Mouse (Mus musculus) Muller cell, postnatal 12 days (primary cell): ENCODE results near the gene Tmem151b.
A peak's percentile ranks its signal among the peaks of the same experiment; 100 is the strongest.

ENCODE experiments used
- DNase-seq: peaks from one replicate; pipeline ENCODE4 v3.0.0-alpha.2; 2015; ENCODE audit errors: inconsistent ontology term

Tmem151b gene

GRCm38 (mm10) chr17:45545278-45545961 is 4.1 kb downstream of the Tmem151b start:
- DNase-seq: no peak

DNA sequence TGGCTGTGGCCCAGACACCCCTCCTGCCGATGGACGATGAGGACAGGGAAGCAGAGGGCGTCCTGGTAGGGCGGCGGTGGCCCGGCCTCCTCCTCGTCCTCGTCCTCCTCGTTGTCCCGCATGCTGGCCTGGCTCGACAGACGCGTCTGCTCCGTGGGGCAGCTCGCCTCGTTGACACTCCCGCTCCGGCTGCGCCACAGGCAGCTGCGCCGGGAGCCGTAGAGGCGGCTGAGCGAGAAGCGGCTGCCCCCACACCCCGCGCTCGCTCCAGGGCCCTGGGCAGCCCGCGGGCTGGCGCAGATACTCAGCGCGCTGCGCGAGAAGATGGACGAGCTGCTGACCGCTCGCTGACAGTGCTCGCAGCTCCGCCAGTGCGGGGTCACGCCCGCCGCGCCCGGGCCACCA is 4.6 kb downstream of the Tmem151b start:
- DNase-seq: no peak

DNA sequence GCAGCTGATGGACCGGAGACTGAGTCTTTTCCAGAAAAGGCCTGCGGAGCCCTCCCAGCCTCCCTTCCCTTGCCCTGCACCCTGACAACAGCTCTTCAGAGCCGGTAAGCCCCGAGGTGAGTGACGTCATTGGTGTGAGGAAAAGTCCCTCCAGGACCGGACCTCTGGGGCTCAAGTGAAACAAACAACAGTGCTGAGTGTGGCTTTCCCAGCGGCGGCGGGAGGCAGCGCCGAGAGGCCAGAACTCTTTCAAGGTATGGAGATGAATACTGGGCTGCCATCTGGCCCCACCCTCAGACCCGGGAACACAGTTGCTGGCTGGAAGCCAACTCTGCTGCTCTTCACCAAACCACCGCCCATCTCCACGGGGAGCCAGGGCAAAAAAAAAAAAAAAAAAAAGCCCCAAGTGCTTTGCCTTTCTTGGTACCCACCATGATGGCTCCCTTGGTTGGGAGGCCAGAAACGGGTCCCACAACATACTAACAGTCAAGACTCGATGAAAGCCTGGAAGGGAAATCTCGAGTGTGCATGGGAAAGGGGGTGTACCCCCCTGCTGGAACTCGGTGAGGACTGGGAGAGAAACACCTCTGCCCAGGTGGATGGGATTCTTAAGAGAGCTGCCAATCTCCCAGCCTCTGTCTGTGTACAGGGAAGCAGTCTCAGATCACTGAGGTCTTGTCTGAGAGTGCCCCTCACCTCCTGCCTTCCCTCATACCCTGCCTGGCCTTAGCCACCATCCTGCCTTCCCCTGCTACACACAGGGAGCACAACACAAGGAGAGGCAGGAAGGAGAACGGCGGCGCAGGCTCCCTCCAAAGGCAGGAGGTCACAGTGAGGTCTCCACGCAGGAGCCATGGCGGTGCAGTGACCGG is 5.2 kb downstream of the Tmem151b start:
- DNase-seq: no peak

- DNase-seq: no peak
These were observed 6.4 kb downstream of the Tmem151b start for GRCm38 (mm10) chr17:45543115-45543514.

- DNase-seq: no peak
These were observed 6.8 kb downstream of the Tmem151b start for GRCm38 (mm10) chr17:45542705-45543104.

DNA sequence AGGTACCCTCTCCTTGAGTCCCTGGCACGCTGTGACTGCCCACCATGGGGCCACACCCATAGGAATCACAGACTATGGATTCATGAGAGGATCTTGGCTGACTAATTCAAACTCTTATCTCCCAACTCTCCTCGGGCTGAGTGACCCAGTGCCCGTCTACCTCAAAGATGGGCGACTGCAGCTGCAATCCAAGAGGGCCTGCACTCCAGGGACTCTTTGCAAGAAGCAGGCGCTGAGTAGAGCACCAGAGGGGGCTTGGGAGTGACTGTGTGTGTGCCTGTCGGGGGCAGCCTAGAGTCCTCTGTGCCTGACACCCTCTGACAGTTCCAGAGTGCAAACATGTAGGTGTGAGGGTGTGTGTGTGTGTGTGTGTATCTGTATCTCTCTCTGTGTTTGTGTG is 7.3 kb downstream of the Tmem151b start:
- no peak for DNase-seq

GRCm38 (mm10) chr17:45539664-45540063 is 9.8 kb downstream of the Tmem151b start:
- no peak for DNase-seq

DNA sequence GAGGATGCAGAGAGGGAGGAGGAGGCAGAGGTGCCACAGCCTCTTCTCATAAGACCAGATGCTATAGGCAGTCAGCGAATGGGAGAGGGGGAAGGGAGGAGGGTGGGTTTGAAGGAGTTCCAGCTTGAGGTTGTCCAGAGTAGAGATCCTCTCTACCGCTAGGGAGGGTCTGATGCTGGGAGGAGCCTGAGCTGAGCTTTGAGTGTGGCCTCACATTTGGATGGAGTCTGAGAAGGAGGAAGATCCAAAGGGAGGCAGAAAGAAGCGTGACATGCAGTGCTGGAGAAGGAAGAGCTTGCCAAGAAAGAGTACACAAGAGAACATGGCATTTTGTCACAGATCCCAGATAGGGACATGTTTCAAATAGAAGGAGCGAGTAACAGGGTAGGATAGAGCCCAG is 11.1 kb downstream of the Tmem151b start:
- no peak for DNase-seq

DNA sequence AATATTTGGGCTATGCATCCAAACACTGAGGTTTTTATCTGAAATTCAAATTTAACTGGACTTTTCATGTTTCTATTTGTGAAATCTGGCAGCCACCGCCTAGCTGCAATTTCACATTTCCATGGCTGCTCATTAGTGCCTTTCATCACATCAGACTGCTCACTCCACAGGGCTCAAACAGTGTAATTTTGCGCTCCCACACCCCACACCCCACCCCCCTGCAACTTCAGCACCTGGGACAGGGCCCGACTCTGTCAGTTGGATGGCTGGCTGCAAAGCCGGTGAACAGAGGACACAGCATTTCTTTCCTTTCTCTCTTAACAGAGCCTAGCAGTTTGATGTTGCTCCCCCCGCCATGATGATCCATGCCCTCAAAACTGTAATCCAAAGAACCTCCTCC is 13.2 kb downstream of the Tmem151b start:
- peak; percentile 62 for DNase-seq

GRCm38 (mm10) chr17:45532896-45533295 is 16.6 kb downstream of the Tmem151b start:
- no peak for DNase-seq

DNA sequence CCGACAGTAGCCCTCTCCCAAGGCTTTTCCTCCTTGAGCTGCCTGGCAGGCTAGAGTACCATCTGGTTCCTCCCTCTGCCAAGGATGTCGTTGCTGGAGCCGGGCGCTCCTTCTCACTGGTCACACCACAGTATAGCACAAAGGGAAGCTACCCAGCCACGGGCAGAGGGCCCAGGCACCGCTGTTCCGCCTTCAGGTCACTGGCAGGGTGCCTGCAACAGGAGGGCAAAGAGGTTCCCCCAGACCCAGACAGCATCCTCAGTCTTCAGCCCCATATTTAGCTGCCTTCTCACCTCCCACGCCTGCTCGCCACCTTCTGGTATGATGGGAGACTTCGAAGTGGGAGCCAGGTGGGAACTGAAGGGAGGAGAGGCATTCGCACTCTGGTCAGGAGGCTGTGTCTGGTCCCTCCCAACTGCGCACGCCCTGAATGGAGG is 19.1 kb downstream of the Tmem151b start:
- no peak for DNase-seq

DNA sequence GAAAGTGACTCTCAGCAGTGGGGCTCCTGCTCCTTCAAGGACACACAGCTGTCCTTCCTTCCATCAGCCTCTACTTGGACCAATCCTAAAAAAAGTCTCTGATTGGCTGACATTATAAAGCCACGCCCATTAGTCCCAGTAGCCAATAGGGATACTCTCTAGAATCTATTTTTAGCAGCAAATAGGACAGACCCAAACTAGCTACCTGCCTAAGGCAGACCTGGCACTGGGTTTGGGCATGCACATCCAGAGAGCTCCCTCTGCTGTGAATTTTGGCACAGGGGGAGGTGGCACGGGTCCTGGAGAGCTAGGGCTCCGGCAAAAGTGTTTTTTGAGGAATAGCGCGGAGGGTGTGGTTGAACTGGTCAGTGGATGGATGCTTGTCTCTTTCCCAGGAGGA is 22.9 kb downstream of the Tmem151b start:
- DNase-seq: no peak

- DNase-seq: no peak
These were observed 24.5 kb downstream of the Tmem151b start for GRCm38 (mm10) chr17:45524961-45525360.

DNA sequence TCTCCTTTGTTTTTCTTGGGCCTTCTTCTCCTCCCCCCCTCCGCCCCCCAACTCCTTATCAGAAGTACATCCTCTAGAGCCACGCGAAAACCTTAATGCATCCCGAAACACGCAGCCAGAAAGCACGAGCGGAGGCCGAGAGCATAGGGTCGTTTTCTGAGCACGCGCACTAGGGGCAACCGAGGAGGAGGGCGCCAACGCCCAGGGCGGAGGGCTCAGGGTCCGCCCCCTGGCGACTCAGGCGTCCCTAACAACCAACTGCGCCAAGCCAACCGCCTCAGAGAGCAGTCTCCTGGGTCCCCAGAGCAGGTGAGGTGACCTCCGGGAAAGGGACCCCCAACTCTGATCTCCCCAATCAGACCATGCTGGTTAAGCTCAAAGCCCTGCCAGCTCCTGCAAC is 26.2 kb downstream of the Tmem151b start, which contains the start of gene Tcte1:
Gene Tcte1 (plus strand): TSS at position 172 of the 400 bp plus-strand sequence.
- DNase-seq: no peak

DNA sequence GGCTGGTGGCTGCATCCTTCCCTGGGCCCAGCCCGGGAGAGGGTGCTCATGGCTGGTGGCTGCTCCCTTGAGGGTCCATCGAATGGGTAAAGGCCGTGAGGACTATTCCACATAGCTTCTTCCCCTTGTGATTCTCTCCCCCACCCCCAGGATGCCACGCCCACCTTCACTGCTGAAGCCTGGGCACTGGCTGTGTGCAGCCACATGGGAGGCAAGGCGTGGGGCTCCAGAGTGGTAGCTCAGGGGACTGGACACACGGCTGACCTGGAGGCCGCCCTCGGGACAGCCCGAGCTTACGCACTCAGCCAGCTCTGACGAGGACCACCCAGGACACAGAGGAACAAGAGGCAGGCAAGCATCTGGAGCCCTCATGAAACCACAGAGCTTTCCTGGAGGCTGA is 29.3 kb downstream of the Tmem151b start:
- DNase-seq: no peak

DNA sequence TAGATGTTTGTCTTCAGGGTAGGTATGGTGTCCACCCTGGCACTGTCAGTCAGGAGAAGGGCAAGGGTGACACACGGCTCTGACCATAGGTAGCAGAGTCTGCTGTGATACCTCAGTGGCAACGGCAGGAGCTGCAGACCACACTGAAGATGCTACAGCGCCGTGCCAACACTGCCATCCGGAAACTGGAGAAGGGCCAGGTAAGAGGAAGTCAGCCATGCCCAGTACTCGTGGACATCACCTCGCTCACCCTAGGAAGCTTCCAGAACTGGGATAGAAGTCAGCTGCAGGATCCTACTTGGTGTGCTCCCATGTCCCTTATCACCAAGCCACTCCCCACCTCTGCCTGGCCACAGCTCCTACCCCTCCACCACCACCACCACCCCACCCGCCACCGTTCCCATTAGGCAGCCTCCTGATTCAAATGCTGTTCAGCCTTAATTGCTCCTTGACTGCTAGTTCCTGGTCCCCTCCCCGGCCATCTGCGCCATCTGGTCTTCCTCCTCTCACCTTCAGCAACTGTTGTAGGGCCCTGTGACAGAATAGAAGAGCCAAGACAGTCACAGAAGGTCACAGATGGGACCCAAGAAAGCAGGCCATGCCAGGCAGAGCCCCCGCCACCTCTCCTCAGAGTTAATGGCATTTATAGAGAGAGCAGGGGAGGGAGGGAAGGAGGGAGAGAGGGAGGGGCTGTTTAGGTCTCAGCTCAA is 30.6 kb downstream of the Tmem151b start:
- DNase-seq: no peak

- no peak for DNase-seq
These were observed 31.8 kb downstream of the Tmem151b start for GRCm38 (mm10) chr17:45517549-45518215.

DNA sequence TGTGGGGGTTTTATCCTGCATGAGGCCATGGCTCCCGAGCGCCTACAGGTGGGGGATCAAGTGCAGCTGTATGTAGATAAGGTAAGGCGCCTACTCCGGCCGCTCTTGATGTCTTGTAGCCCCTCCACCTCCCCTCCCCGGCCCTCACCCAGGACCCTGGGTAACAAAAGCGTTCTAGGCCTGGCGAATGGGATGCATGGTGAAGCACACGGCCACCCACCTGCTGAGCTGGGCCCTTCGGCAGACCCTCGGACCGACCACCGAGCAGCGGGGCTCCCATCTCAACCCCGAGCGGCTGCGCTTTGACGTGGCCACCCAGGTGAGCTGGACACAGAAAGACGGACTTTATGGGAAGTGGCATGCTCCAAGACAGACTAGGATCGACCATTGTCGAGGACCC is 32.3 kb downstream of the Tmem151b start:
- no peak for DNase-seq

DNA sequence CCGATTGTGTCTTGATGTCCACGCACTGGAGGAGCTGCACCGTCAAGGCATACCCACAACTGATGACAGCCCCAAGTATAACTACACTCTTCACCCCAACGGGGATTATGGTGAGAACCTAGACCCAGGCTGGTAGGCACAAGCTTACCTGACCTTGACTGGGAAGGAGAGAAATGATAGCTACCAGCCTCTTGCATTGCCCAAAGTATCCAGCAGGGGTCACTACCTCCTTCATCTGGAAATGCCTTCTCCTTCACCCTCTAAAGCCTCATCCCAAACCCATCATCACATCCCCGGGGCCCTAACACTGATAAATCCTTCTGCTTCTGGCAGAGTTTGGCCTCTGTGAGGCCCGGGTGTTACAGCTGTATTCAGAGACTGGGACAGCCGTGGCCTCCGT is 33.0 kb downstream of the Tmem151b start:
- DNase-seq: peak; percentile 42

- DNase-seq: peak; percentile 5
These were observed 33.7 kb downstream of the Tmem151b start for GRCm38 (mm10) chr17:45515806-45516205.

DNA sequence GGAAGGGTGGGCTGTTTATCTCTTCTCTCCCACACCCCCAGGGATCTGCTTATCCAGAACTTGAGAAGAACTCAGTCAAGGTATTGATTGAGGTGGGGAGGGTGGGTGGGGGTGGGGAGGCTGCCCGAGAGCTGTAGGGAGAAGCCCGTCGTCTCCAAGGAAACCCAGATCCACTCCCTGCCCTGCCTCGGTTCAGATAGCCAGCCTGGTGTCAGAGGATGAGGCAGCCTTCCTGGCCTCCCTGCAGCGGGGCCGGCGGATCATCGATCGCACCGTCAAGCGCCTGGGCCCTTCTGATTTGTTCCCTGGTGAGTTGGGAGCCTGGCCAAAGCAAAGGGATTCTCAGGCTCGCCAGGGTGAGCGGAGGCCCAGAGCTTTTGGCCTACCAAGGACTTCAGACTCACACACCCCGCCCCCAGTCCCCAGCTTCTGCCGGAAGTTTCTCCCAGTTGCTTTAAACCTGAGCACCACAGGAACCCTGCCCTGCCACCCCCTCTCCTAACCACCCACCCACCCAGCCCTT is 34.2 kb downstream of the Tmem151b start:
- no peak for DNase-seq

DNA sequence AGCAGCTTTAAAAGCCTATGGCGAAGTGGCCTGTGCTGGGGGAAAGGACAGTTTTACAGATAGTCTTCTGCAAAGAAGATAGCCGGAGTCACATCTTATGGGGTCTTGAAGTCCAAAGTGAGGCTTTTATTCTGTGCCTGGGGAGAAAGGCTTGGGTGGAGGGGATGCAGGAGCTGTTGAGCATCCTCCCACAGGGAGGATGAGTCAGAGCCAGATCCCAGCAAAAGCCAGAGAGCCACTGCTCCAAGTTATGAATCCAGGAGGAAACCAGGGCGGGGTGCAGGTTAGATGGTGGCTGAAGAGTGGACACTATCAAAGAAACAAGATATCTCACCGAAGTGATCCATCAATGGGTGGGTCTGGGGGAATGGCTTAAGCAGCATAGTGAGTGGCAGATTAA is 37.7 kb downstream of the Tmem151b start:
- DNase-seq: no peak
